In the genomic region with DNA sequence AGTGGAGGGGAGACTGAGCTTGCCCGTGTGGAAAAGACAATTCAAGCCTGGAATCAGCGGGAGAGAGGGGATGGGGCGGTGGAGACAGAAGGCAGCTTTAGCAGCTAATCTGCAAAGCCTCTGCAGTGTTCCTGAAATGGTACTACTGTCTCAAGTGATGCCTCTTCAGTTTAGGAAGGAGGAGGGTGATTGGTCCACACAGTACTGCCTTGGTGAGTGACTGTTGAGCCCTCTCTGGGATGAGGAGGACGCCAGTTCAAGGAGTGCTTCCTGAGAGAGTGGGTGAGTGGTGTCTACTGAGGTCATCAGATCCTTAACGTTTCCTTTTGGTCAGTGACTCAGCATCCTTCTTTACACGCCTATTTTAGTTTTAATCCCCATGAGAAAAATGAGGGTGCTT, we compare ENCODE assay signal across 27 mouse cellular contexts. TPM values are rescaled to one million over a fixed set of nuclear protein-coding genes. Genes with fewer than 3 reads are reported as not detected.
"Had no signal": no experiment of that assay in that cellular context is flagged by ENCODE, and none has a peak within 500 bp of the region (broad histone marks: within the 10 kb centered on the region; RNA-seq: fewer than 3 reads in every experiment).

No protein-coding gene starts in this region.

- DNase-seq: gastrocnemius, postnatal 25 days; heart, adult 2 months; heart, postnatal 10 days; heart, postnatal 4 days; kidney, adult 18-20 months; kidney, adult 8-10 months; kidney, postnatal 10 days; kidney, postnatal 36 days; layer of hippocampus, adult 9-11 months; layer of hippocampus, postnatal 36 days; left cerebral cortex, postnatal 4 days had no signal

- H3K27me3 ChIP-seq: heart, embryonic 12.5 days; hindbrain, embryonic 12.5 days; intestine, embryonic 15.5 days; limb, embryonic 13.5 days; limb, embryonic 15.5 days; liver, embryonic 12.5 days had no signal

- H3K4me2 ChIP-seq: heart, embryonic 12.5 days; hindbrain, embryonic 12.5 days; hindbrain, embryonic 14.5 days; intestine, embryonic 15.5 days; limb, embryonic 13.5 days; limb, embryonic 15.5 days; liver, embryonic 12.5 days had no signal

- H3K4me3 ChIP-seq: heart, adult 2 months; heart, embryonic 12.5 days; hindbrain, embryonic 10.5 days; hindbrain, embryonic 12.5 days; intestine, embryonic 15.5 days; limb, embryonic 13.5 days; limb, embryonic 15.5 days; liver, embryonic 12.5 days had no signal

- H3K36me3 ChIP-seq: heart, embryonic 12.5 days; hindbrain, embryonic 10.5 days; hindbrain, embryonic 12.5 days; intestine, embryonic 15.5 days; limb, embryonic 13.5 days; limb, embryonic 15.5 days; liver, embryonic 12.5 days had no signal

- H3K9me3 ChIP-seq: hindbrain, embryonic 10.5 days; hindbrain, embryonic 12.5 days; intestine, embryonic 15.5 days; limb, embryonic 13.5 days; limb, embryonic 15.5 days; liver, embryonic 12.5 days had no signal

- H3K4me1 ChIP-seq: heart, embryonic 12.5 days; hindbrain, embryonic 10.5 days; hindbrain, embryonic 12.5 days; intestine, embryonic 15.5 days; limb, embryonic 13.5 days; limb, embryonic 15.5 days; liver, embryonic 12.5 days had no signal

- ATAC-seq: hindbrain, embryonic 16.5 days; inflammation-experienced regulatory T-cells, adult 6 months; intestine, embryonic 15.5 days; intestine, postnatal 0 days; liver, embryonic 12.5 days had no signal

RNA-seq across cellular contexts. Expression of a gene that starts 47.4 kb away (rescaled TPM):
- total RNA-seq: gastrocnemius, adult 18-20 months; gastrocnemius, adult 8-10 months; granulocyte monocyte progenitor cell, adult 5-6 weeks; heart, adult 2 months; heart, postnatal 10 days; heart, postnatal 25 days; liver, adult 2 months had no signal
- polyA plus RNA-seq: inflammation-experienced regulatory T-cells, adult 6 months; liver, adult 2 months had no signal
